Mouse (Mus musculus): Measurements from ENCODE around the gene Pgbd5. TPM values are rescaled to one million over a fixed set of nuclear protein-coding genes. Genes with fewer than 3 reads are reported as not detected.

Pgbd5 gene
- 2.2 and 2.5 TPM in 2 replicates for polyA plus RNA-seq (2014; fragmentation: Nextera tagmentation; extraction: Ambion mirVana)

DNA sequence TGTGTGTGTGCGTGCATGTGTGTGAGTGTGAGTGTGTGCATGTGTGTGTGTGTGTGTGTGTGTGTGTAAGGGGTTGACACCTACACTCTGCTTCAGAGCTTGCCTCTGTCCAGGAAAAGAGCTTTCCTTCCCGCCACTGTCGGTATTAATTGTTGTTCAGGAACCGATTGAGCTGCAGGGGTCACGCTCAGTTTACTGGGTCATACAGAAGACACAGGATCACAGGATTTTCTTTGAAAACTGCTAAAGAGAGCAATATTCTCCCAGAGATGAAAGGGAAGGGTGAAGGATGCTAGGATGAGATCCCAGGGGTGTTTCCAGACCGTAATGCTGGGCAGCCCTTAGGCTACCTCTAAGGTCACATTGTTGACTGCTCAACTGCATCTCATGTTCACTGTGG lies at the start of gene Pgbd5:
Pgbd5 (minus strand) TSS at position 101 of the 400 bp plus-strand sequence.
- no peak within 1 kb of the TSS for H3K4me2 ChIP-seq
- WGBS = 79% methylated on average over 6 of the region's 6 CpGs
- no peaks in the 10 kb centered on the region for H3K27me3 ChIP-seq (ENCODE audit: insufficient read depth, low read length)
- no peak within 1 kb of the TSS for H3K4me3 ChIP-seq (ENCODE audit: low read depth, low read length)
- no peaks in the 10 kb centered on the region for H3K9me3 ChIP-seq (ENCODE audit: low read depth, low read length)
- no peak for TF ChIP-seq CTCF (IDR thresholded peaks at IDR 0.05; ENCODE audit: low read depth)
- H3K27ac ChIP-seq (ENCODE audit: low read depth) = no peak within 1 kb of the TSS
- DNase-seq = no peak
- ATAC-seq (ENCODE audit: insufficient read depth) = no peak
- H3K36me3 ChIP-seq (ENCODE audit: insufficient read depth) = no peaks in the 10 kb centered on the region
- no peaks in the 10 kb centered on the region for H3K4me1 ChIP-seq (ENCODE audit: insufficient read depth)
- H3K9ac ChIP-seq = no peak within 1 kb of the TSS

DNA sequence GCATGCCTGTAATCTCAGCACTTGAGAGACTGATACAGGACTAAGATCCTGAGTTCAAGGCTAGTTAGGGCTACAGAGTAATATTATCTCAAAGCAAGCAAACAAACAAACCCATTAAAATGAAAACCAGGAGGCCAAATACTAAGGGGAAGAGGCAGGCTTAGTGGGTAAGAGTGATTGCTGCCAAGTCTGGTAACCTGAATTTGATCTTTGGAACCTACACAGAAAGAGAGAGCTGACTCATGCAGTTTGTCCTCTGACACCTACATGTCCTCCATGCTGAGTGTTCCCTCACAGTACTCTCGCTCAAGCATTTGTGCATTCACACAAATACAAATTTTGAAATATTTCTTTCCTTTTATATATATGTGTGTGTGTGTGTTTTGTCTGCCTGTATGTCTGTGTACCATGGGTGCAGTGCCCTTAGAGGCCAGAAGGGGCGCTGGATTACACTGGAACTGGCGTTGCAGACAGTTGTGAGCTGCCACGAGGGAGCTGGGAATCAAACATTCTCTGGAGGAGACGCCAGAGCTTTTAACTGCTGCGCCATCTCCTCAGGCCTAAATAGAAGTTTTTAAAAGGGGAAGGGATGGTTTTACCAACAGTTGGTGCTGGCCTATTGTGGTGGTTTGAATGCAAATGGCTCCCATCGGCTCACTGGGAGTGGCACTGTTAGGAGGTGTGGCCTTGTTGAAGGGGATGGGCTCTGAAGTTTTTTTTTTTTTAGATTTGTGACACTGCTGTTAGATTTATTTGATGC lies 44.1 kb upstream of the Pgbd5 start:
- no peak for ATAC-seq (ENCODE audit: insufficient read depth)
- Histone ChIP-seq H3K36me3 (ENCODE audit: insufficient read depth) (no peaks in the 10 kb centered on the region), H3K4me1 (ENCODE audit: insufficient read depth) (no peaks in the 10 kb centered on the region), H3K27me3 (ENCODE audit: insufficient read depth, low read length) (no peaks in the 10 kb centered on the region), H3K9me3 (ENCODE audit: low read depth, low read length) (no peaks in the 10 kb centered on the region), H3K9ac (no peak overlapping the region), H3K4me3 (ENCODE audit: low read depth, low read length) (no peak overlapping the region), H3K4me2 (no peak overlapping the region), H3K27ac (ENCODE audit: low read depth) (no peak overlapping the region)
- DNase-seq = no peak
- 63% methylated on average over 7 of the region's 7 CpGs for WGBS
- TF ChIP-seq CTCF (IDR thresholded peaks at IDR 0.05; ENCODE audit: low read depth) = peak; percentile 33

DNA sequence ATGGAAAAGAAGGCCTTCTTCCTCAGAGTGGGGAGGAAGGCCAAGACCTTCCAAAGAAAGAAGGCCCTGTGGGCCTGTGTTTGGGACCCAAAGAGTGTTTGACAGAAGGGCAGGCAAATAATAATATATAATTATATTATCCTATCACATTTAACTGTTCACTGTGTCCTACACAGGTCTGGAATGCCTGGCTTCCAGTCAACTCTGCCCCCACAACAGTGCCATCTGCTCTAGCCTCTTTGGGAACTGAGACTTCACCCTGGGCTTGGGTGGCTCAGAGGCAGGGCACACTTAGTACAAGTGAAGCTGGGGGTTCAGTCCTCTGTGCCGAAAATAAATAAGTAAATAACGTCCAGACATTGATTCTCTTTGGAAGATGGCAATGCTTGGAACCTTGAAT lies 43.3 kb upstream of the Pgbd5 start:
- no peak for ATAC-seq (ENCODE audit: insufficient read depth)
- WGBS = 89% methylated on average over 2 of the region's 2 CpGs
- H3K9me3 ChIP-seq (ENCODE audit: low read depth, low read length) = no peaks in the 10 kb centered on the region
- no peaks in the 10 kb centered on the region for H3K4me1 ChIP-seq (ENCODE audit: insufficient read depth)
- H3K9ac ChIP-seq = no peak overlapping the region
- no peak overlapping the region for H3K4me2 ChIP-seq
- no peak overlapping the region for H3K27ac ChIP-seq (ENCODE audit: low read depth)
- no peak for DNase-seq
- no peaks in the 10 kb centered on the region for H3K27me3 ChIP-seq (ENCODE audit: insufficient read depth, low read length)
- no peaks in the 10 kb centered on the region for H3K36me3 ChIP-seq (ENCODE audit: insufficient read depth)
- TF ChIP-seq CTCF (IDR thresholded peaks at IDR 0.05; ENCODE audit: low read depth) = no peak
- H3K4me3 ChIP-seq (ENCODE audit: low read depth, low read length) = no peak overlapping the region

DNA sequence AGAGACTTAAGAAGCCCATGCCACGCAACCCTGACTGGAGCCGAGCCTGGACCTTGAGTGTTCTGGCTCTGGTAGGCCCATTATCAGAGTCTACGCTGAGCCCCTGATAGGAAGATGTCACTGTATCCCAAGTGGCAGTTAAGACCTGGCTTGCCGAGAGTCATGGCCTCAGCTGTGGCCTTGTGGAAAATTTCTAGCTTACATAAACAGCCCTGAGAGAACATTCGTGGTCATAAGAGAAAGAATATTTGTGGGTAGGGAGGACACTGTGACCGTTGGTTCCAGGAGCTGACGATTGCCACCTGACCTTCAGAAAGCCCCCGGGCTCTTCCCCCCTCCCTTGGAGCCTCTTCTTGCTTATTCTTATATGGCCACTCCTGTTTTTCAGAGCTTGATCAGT lies 40.9 kb upstream of the Pgbd5 start:
- DNase-seq = no peak
- Histone ChIP-seq H3K9ac (no peak overlapping the region), H3K36me3 (ENCODE audit: insufficient read depth) (no peaks in the 10 kb centered on the region), H3K27me3 (ENCODE audit: insufficient read depth, low read length) (no peaks in the 10 kb centered on the region), H3K4me1 (ENCODE audit: insufficient read depth) (no peaks in the 10 kb centered on the region), H3K4me2 (no peak overlapping the region), H3K9me3 (ENCODE audit: low read depth, low read length) (no peaks in the 10 kb centered on the region), H3K4me3 (ENCODE audit: low read depth, low read length) (no peak overlapping the region), H3K27ac (ENCODE audit: low read depth) (no peak overlapping the region)
- no peak for ATAC-seq (ENCODE audit: insufficient read depth)
- 72% methylated on average over 8 of the region's 8 CpGs for WGBS
- no peak for TF ChIP-seq CTCF (IDR thresholded peaks at IDR 0.05; ENCODE audit: low read depth)

DNA sequence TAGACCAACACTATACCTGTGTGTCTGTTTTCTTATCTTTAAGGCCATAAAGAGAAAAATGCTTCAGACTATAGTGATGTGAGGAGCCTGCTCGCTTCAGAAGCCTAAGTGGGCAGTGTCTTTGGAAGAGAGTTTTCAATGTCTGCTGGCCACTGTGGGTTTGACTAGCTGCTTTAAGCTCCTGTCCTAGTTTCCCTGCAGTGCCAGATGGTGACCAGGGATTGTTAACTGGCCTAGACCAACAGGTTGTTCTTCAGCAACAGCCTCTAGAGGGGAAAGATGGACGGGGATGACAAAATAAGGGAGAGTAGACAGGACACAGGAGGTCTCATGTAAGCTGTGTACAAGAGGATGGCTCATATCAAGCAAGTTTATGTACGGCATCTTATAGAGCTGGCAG lies 39.8 kb upstream of the Pgbd5 start:
- H3K4me3 ChIP-seq (ENCODE audit: low read depth, low read length) = no peak overlapping the region
- no peaks in the 10 kb centered on the region for H3K36me3 ChIP-seq (ENCODE audit: insufficient read depth)
- no peak for ATAC-seq (ENCODE audit: insufficient read depth)
- H3K9me3 ChIP-seq (ENCODE audit: low read depth, low read length) = no peaks in the 10 kb centered on the region
- H3K27ac ChIP-seq (ENCODE audit: low read depth) = no peak overlapping the region
- WGBS = 67% methylated on average over 3 of the region's 3 CpGs
- H3K4me1 ChIP-seq (ENCODE audit: insufficient read depth) = no peaks in the 10 kb centered on the region
- H3K4me2 ChIP-seq = no peak overlapping the region
- no peaks in the 10 kb centered on the region for H3K27me3 ChIP-seq (ENCODE audit: insufficient read depth, low read length)
- H3K9ac ChIP-seq = no peak overlapping the region
- no peak for DNase-seq
- no peak for TF ChIP-seq CTCF (IDR thresholded peaks at IDR 0.05; ENCODE audit: low read depth)

DNA sequence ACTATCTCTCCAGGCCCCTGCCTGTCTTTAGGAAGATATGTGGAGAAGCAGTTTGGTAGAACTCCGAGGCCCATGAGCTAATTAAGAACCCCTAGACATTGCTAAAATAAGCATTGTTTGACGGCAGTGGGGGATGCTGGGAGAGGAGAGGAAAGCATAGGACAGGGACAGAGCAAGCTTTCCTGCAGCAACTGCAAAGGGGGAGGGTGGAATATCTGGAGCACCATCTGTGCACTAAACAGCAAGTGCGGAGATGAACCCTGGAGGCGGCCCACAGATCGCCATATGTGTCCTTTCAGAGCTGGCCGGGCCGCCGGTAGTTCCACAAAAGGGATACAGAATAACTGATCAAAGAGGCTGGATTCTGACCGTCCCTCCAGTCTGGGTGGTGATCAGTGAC lies 37.2 kb upstream of the Pgbd5 start:
- Histone ChIP-seq H3K36me3 (ENCODE audit: insufficient read depth) (no peaks in the 10 kb centered on the region), H3K27ac (ENCODE audit: low read depth) (no peak overlapping the region), H3K9ac (no peak overlapping the region), H3K4me1 (ENCODE audit: insufficient read depth) (no peaks in the 10 kb centered on the region), H3K27me3 (ENCODE audit: insufficient read depth, low read length) (no peaks in the 10 kb centered on the region), H3K4me3 (ENCODE audit: low read depth, low read length) (no peak overlapping the region), H3K9me3 (ENCODE audit: low read depth, low read length) (no peaks in the 10 kb centered on the region), H3K4me2 (no peak overlapping the region)
- DNase-seq = no peak
- WGBS = 48% methylated on average over 9 of the region's 9 CpGs
- no peak for ATAC-seq (ENCODE audit: insufficient read depth)
- no peak for TF ChIP-seq CTCF (IDR thresholded peaks at IDR 0.05; ENCODE audit: low read depth)

DNA sequence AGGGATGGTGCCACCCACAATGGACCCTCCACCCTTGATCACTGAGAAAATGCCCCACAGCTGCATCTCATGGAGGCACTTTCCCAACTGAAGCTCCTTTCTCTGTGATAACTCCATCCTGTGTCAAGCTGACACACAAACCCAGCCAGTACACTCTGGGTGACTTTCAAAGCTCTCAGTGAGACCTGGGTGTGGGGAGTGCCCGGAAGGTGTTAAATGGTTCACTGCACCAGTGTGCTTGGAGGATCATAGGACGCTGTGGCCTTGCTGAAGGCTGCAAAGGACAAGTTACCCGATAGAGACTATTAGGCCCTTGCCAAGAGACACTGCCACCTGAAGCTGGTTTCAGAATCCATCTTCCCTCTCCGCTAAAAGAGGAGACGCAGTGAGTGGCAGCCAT lies 36.2 kb upstream of the Pgbd5 start:
- no peaks in the 10 kb centered on the region for H3K36me3 ChIP-seq (ENCODE audit: insufficient read depth)
- H3K9me3 ChIP-seq (ENCODE audit: low read depth, low read length) = no peaks in the 10 kb centered on the region
- ATAC-seq (ENCODE audit: insufficient read depth) (no peak), DNase-seq (no peak)
- no peaks in the 10 kb centered on the region for H3K27me3 ChIP-seq (ENCODE audit: insufficient read depth, low read length)
- no peak overlapping the region for H3K4me3 ChIP-seq (ENCODE audit: low read depth, low read length)
- H3K9ac ChIP-seq = no peak overlapping the region
- no peak for TF ChIP-seq CTCF (IDR thresholded peaks at IDR 0.05; ENCODE audit: low read depth)
- no peak overlapping the region for H3K4me2 ChIP-seq
- H3K27ac ChIP-seq (ENCODE audit: low read depth) = no peak overlapping the region
- WGBS = 76% methylated on average over 5 of the region's 5 CpGs
- H3K4me1 ChIP-seq (ENCODE audit: insufficient read depth) = no peaks in the 10 kb centered on the region
